Mouse (Mus musculus) lung, adult 2 months (tissue): ENCODE data around the gene Ntm. TPM values are rescaled to one million over a fixed set of nuclear protein-coding genes. Genes with fewer than 3 reads are reported as not detected.

Experiments used
- DNase-seq: peaks from one replicate; pipeline ENCODE4 v3.0.0; 2022
- H3K4me1 ChIP-seq: fragments of 200-500 bp; 2 replicates; pipeline ENCODE4 v1.6.1; 2011; ENCODE audit warnings: low read length; ENCODE audit not compliant: control insufficient read depth, insufficient read depth
- H3K4me3 ChIP-seq: fragments of 200-500 bp; replicated peaks from 2 replicates; pipeline ENCODE3; 2011; ENCODE audit warnings: low read depth, mild to moderate bottlenecking, control low read depth, low read length; ENCODE audit errors: extremely low read depth
- CTCF ChIP-seq: fragments of 200-500 bp; IDR thresholded peaks from 2 replicates; pipeline ENCODE4 v1.5.1; 2011; ENCODE audit warnings: mild to moderate bottlenecking, low read length, control low read depth; ENCODE audit not compliant: insufficient read depth
- POLR2A ChIP-seq: fragments of 200-500 bp; IDR thresholded peaks from 2 replicates; pipeline ENCODE4 v1.6.1; 2011; ENCODE audit warnings: low read depth, mild to moderate bottlenecking, control low read depth, low read length, borderline replicate concordance; ENCODE audit errors: extremely low read depth
- WGBS: fragments of 180-500 bp; shearing (Covaris S2); methylation state at CpG from one replicate; pipeline ENCODE4 v1.1.7; 2018; 5-methylcytosine and 5-hydroxymethylcytosine counted together
- polyA plus RNA-seq: library from polyadenylated mRNA; depleted of rRNA; stranded (reverse); fragments of >200 nt; gene quantifications from 2 replicates; pipeline ENCODE4 v1.2.3, GENCODE M21; 2012

The Ntm gene
- polyA plus RNA-seq, 1 experiment: 1.1 TPM

DNA sequence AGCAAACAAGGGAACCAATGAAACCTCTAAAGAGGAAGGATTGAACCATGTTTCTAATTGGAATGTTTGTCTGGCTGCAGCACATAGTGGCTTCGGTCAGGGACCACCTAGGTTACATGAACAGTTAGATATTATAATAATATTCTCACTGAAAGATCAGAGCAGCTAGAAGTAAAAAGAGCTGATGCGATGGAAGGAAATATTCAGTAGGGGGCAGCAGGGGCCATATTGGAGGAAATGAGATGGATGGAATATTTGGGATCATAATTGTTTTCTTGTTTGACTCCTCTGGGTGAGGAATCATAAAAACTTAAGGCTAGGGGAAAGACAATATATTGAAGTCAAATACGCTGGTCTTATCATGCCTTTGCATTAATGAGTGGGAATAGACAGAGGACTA is 726.2 kb downstream of the Ntm start:
- no peak for TF ChIP-seq POLR2A
- TF ChIP-seq CTCF: no peak
- no peak for DNase-seq
- no peaks in the 10 kb centered on the region for H3K4me1 ChIP-seq
- WGBS: 84% methylated on average over 3 of the region's 3 CpGs
- H3K4me3 ChIP-seq: no peak overlapping the region

DNA sequence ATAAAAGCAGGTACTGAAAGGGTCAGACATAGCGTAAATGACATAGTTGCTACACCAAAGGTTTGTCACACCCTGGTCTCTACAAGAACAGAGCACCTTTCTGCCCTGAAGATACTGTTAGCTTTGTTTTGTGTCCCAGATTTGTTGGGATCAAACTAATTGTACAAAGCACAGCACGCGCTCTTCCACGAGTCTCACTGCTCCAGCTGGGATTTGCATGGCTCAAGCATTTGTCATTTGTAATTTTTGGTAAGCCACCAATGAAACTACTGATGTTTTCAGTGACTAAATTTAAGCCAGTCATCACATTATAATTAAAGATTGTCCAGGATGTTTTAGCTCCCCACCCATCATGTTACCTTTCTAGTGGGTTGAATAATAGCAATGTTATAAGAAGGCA is 735.2 kb downstream of the Ntm start:
- DNase-seq: no peak
- 89% methylated on average over 4 of the region's 4 CpGs for WGBS
- H3K4me1 ChIP-seq: no peaks in the 10 kb centered on the region
- TF ChIP-seq POLR2A (no peak), CTCF (no peak)
- H3K4me3 ChIP-seq: no peak overlapping the region

DNA sequence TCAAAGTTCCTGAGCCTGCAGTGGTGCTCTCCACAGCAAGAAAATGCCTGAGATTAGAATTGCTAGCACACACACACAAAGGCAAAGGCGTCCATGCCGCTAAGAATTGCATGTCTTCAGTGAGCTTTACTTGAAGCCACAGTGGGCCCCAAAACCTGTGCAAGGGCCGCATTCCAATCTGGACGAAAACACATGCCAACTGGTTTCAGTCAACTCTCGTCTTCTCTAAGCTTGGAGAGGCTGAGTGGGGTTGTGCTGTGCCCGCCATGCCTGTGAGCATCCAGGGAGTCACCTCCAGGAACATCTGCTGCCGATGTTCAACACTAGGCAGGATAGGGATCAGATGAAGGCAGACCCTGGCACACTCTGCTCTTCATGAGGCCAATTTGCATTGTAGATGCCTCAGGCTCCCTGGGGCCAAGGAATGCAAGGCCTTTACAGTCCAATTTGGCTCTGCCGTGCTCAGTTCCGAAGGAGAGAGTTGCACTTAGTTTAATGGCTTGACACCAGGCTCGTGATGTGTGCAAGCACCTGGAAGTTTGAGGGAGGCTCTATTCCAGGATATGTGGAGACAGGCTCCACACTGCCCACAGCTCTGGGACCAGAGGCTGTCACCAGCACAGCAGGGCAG is 739.9 kb downstream of the Ntm start:
- no peaks in the 10 kb centered on the region for H3K4me1 ChIP-seq
- DNase-seq: no peak
- 68% methylated on average over 10 of the region's 10 CpGs for WGBS
- H3K4me3 ChIP-seq: no peak overlapping the region
- TF ChIP-seq POLR2A (no peak), CTCF (no peak)

DNA sequence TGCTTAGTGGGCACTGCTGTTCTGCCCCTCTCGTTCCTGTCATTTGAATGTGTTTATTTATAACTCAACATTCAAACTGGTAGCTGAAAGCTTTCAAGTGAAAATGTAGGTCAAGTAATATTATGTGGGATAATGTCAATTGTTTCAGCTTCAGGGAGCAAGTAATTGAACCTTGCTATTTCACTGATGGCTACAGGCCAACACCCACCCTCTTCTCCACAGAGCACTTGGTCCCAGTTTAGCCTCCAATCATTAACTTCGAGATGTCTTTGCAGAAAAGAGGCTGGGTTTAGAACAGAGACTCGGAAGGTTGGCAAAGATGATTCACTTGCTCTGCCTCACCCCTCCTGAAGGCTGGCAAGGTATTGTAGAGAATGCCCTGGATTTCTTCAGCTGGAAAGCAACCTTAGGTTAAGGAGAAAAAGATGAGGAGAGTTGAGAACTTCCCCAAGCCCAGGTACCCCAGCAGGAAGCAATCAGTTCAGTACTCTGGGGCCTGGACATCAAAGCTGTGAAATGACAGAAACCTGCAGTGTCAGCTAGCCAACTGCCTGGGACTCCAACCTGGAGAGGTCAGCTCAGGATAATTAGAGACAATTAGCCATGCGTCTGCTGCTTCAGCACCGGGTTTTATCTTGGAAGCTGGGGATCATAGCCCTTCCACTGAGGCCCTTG is 741.9 kb downstream of the Ntm start:
- WGBS: 37% methylated on average over 5 of the region's 5 CpGs
- DNase-seq: no peak
- Histone ChIP-seq H3K4me1 (no peaks in the 10 kb centered on the region), H3K4me3 (no peak overlapping the region)
- TF ChIP-seq POLR2A: no peak
- no peak for TF ChIP-seq CTCF

DNA sequence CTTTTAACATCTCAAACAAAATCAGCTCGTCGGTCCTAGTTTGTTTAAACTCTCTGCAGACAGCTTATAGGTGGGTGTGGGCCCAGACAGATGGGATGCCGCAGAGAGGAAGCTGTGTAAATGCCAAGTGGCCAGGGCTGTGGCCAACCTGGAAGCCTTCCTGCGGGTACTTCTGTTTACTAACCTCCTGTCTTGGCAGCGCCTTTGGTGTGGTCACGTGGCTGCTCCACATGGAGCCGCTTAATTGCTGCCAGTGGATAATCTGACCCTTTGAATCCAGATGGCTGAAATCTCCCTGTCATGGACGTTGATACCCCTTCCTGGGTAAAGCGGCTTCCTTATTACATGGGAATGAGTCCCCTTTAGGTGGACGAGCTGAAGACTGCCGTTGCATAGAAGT is 742.4 kb downstream of the Ntm start:
- no peaks in the 10 kb centered on the region for H3K4me1 ChIP-seq
- H3K4me3 ChIP-seq: no peak overlapping the region
- TF ChIP-seq CTCF (no peak), POLR2A (no peak)
- DNase-seq: no peak
- 39% methylated on average over 11 of the region's 11 CpGs for WGBS

DNA sequence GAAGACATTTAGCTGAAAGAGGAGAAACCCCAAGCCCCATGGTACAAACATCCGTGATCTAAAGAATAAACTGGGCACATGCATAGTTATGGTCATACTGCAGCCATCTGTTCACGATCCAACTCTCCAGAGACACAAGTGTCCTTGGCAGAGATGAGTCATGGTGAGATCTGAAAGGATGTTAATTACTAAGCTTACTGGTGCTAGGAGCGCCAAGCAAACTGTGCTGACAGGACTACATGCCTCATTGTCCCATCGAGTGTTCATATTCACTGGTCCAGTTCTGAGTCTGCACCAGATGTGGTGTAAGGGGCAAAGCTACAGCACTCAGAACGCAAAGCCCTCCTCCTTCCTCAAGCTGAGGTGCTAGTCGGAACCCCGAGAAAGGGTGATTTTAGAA is 745.0 kb downstream of the Ntm start:
- 79% methylated on average over 7 of the region's 7 CpGs for WGBS
- no peak for DNase-seq

DNA sequence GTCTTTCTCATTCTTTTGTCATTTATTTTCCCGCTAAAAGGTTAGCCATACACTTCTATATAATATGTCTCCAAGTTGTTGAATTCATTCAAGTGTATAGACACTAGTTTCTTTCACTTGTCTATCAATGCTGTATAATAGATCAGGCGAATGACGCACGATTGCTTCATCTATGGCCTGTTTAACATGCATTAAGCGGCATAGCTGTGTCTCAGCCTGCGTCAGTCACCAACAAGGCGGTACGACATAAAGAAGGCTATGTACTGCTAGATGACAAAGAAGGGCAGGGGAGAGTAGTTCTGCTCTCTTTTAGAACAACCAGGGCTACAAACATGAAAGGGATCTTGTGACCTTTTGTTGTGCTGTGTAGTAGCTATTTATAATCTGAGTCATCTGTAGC is 746.4 kb downstream of the Ntm start:
- Histone ChIP-seq H3K4me1 (no peaks in the 10 kb centered on the region), H3K4me3 (no peak overlapping the region)
- DNase-seq: no peak
- no peak for TF ChIP-seq CTCF
- no peak for TF ChIP-seq POLR2A
- WGBS: 92% methylated on average over 8 of the region's 8 CpGs

More for the DNA sequence above, 745.0 kb downstream of the Ntm start:
- H3K4me1 ChIP-seq: no peaks in the 10 kb centered on the region
- no peak overlapping the region for H3K4me3 ChIP-seq
- TF ChIP-seq POLR2A (no peak), CTCF (no peak)

DNA sequence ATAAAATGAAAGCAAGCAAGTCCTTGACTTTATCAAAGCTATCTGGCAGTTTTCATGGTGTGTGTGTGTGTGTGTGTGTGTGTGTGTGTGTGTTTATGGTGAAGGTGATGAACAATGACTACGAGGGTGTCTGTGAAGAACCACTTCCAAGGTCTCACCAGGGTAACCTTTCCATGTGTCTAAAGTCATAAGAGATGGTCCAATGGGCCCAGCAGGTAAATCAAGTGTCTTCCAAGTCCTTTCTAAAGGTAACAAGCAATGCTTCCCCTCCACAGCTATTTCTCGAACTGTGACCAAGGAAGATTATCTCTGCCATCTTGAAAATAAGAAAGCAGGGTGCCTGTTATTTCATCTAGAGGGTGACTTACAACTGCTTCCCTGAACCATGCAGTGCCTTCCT is 747.1 kb downstream of the Ntm start:
- Histone ChIP-seq H3K4me3 (no peak overlapping the region), H3K4me1 (no peaks in the 10 kb centered on the region)
- no peak for DNase-seq
- TF ChIP-seq POLR2A (no peak), CTCF (no peak)
- WGBS: 69% methylated on average over 2 of the region's 2 CpGs

DNA sequence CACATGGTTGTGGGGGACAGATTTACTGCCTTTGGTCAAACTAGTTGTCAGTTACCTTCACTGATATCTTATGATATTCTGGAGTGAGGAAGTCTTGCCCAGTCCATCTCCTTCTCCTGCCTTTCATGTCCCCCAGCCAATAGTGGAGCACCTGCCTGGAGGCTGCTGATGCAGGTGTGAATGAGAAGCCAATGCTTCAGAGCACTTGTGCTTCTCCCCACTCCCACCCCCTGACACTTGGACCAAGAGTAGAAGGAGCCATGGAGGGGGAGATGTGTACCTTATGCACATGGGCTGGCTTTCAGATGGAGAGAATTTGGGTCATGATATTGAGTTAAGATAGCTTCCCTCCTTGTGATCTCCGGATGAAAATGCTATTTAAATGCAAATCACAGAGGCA is 747.7 kb downstream of the Ntm start:
- no peak for DNase-seq
- H3K4me3 ChIP-seq: no peak overlapping the region
- TF ChIP-seq CTCF (no peak), POLR2A (no peak)
- 45% methylated on average over 1 of the region's 1 CpGs for WGBS
- H3K4me1 ChIP-seq: no peaks in the 10 kb centered on the region

DNA sequence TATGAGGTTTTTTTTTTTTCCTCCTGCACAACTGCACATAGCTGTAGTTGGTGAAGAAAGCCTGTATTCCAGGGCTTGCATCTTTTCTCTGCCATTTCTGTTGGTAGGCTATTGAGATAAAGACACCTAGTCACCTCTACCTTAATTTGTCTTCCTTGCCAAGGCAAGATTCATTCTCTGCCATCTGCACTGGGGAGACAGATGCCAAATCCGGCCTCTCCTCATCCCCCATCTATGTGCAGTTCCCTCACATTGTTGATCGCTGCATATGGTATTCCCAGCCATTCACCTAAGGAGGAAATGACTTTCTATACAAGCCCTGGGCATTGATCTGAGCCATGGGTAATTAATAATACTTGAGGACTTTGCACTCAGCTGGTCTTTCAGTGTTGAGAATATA is 753.7 kb downstream of the Ntm start:
- H3K4me3 ChIP-seq: no peak overlapping the region
- TF ChIP-seq CTCF: no peak
- TF ChIP-seq POLR2A: no peak
- no peak for DNase-seq
- WGBS: 84% methylated on average over 2 of the region's 2 CpGs
- H3K4me1 ChIP-seq: no peaks in the 10 kb centered on the region
